Mouse (Mus musculus) forebrain, embryonic 11.5 days (tissue): ENCODE measurements around the gene Cox17. TPM values are rescaled to one million over a fixed set of nuclear protein-coding genes. Genes with fewer than 3 reads are reported as not detected.
A peak's percentile ranks its signal among the peaks of the same experiment; 100 is the strongest.

Experiments
- ATAC-seq: fragments of 200-750 bp; cut with Nextera tagmentation; replicated peaks from 2 replicates; pipeline ENCODE4 v1.8.0; 2017; ENCODE audit warnings: moderate TSS enrichment; ENCODE audit not compliant: low FRiP score
- DNase-seq: peaks from one replicate; pipeline ENCODE4 v3.0.0-alpha.2; 2017; ENCODE audit warnings: low spot score
- H3K27ac ChIP-seq: fragments of 300-500 bp; sonication (generic); 2 replicates; pipeline ENCODE4 v1.5.1; 2014; ENCODE audit warnings: low read depth, low read length
- H3K27me3 ChIP-seq: fragments of 300-500 bp; sonication (generic); 2 replicates; pipeline ENCODE4 v1.6.1; 2014; ENCODE audit warnings: mild to moderate bottlenecking, low read length, mixed read lengths; ENCODE audit not compliant: control insufficient read depth, insufficient read depth
- H3K36me3 ChIP-seq: fragments of 300-500 bp; sonication (generic); 2 replicates; pipeline ENCODE4 v1.6.1; 2014; ENCODE audit warnings: mild to moderate bottlenecking, low read length, moderate library complexity, mixed read lengths; ENCODE audit not compliant: control insufficient read depth, insufficient read depth
- H3K4me1 ChIP-seq: fragments of 300-500 bp; sonication (generic); replicated peaks from 2 replicates; pipeline ENCODE4 v1.6.1; 2014; ENCODE audit warnings: low read length, mixed read lengths; ENCODE audit not compliant: control insufficient read depth, insufficient read depth
- H3K4me2 ChIP-seq: fragments of 300-500 bp; sonication (generic); 2 replicates; pipeline ENCODE4 v1.6.1; 2014; ENCODE audit warnings: low read depth, mild to moderate bottlenecking, low read length, moderate library complexity, mixed read lengths; ENCODE audit not compliant: severe bottlenecking
- H3K4me3 ChIP-seq: fragments of 300-500 bp; sonication (generic); 2 replicates; pipeline ENCODE4 v1.5.1; 2014; ENCODE audit warnings: low read depth, low read length
- H3K9ac ChIP-seq: fragments of 300-500 bp; sonication (generic); 2 replicates; pipeline ENCODE4 v1.6.1; 2014; ENCODE audit warnings: low read length
- H3K9me3 ChIP-seq: fragments of 300-500 bp; sonication (generic); 2 replicates; pipeline ENCODE4 v1.6.1; 2016; ENCODE audit warnings: low read length, mixed read lengths; ENCODE audit not compliant: control insufficient read depth
- WGBS: fragments of 180-500 bp; shearing (Covaris S2); extraction: QIAGEN DNeasy Blood & Tissue Kit; methylation state at CpG from one replicate; pipeline ENCODE4 v1.1.7; 2014; 5-methylcytosine and 5-hydroxymethylcytosine counted together
- polyA plus RNA-seq: library from polyadenylated mRNA; unstranded; fragments of >200 nt; fragmentation: Nextera tagmentation; extraction: Ambion mirVana; gene quantifications from 2 replicates; pipeline ENCODE4 v1.2.1, GENCODE M21; 2014

Cox17 gene
- polyA plus RNA-seq, 1 experiment from 2014 or later, result 118 TPM

- H3K9ac ChIP-seq, result peak within 1 kb of the TSS; percentile 46
- H3K4me3 ChIP-seq, result peak within 1 kb of the TSS; percentile 18
- WGBS, result 8% methylated on average over 30 of the region's 30 CpGs
- peak within 1 kb of the TSS; percentile 46 for H3K4me2 ChIP-seq
- H3K27ac ChIP-seq, result no peak within 1 kb of the TSS
- peak; percentile 92 for DNase-seq
- no peaks in the 10 kb centered on the region for H3K36me3 ChIP-seq
- peak; percentile 89 for ATAC-seq
- no peaks in the 10 kb centered on the region for H3K4me1 ChIP-seq
- H3K27me3 ChIP-seq, result no peaks in the 10 kb centered on the region
- H3K9me3 ChIP-seq, result no peaks in the 10 kb centered on the region
Observed at GRCm38 (mm10) chr16:38341396-38342324, 5.1 kb upstream of the Cox17 start, which contains the start of gene Maats1. Gene Maats1, minus strand, starts transcription at chr16:38342143.

GRCm38 (mm10) chr16:38344941-38345725 lies 1.7 kb upstream of the Cox17 start:
- no peak overlapping the region for H3K27ac ChIP-seq
- ATAC-seq (no peak), DNase-seq (no peak)
- no peak overlapping the region for H3K9ac ChIP-seq
- H3K4me3 ChIP-seq, result no peak overlapping the region
- H3K27me3 ChIP-seq, result no peaks in the 10 kb centered on the region
- no peaks in the 10 kb centered on the region for H3K36me3 ChIP-seq
- no peaks in the 10 kb centered on the region for H3K9me3 ChIP-seq
- H3K4me1 ChIP-seq, result peaks cover 3% of the 10 kb centered on the region; the same call in 1 of the 2 replicates
- no peak overlapping the region for H3K4me2 ChIP-seq
- WGBS, result 85% methylated on average over 3 of the region's 3 CpGs

GRCm38 (mm10) chr16:38347588-38347987 lies 797 bp downstream of the Cox17 start:
- H3K36me3 ChIP-seq, result peaks cover 2% of the 10 kb centered on the region; the same call in 1 of the 2 replicates
- H3K4me2 ChIP-seq, result peak overlapping the region; percentile 65
- 60% methylated on average over 6 of the region's 6 CpGs for WGBS
- H3K27ac ChIP-seq, result no peak overlapping the region
- H3K9me3 ChIP-seq, result no peaks in the 10 kb centered on the region
- H3K9ac ChIP-seq, result peak overlapping the region; percentile 74; the same call in 1 of the 2 replicates
- no peak for ATAC-seq
- no peaks in the 10 kb centered on the region for H3K27me3 ChIP-seq
- H3K4me1 ChIP-seq, result peaks cover 3% of the 10 kb centered on the region; the same call in 1 of the 2 replicates
- H3K4me3 ChIP-seq, result peak overlapping the region; percentile 74
- DNase-seq, result no peak

GRCm38 (mm10) chr16:38348217-38348761 lies 1.5 kb downstream of the Cox17 start:
- Histone ChIP-seq H3K27ac (no peak overlapping the region), H3K36me3 (peaks cover 2% of the 10 kb centered on the region; the same call in 1 of the 2 replicates), H3K4me3 (no peak overlapping the region), H3K9me3 (no peaks in the 10 kb centered on the region), H3K27me3 (no peaks in the 10 kb centered on the region), H3K4me1 (peaks cover 3% of the 10 kb centered on the region; the same call in 1 of the 2 replicates), H3K9ac (no peak overlapping the region), H3K4me2 (no peak overlapping the region)
- DNase-seq, result no peak
- ATAC-seq, result no peak
- 94% methylated on average over 9 of the region's 9 CpGs for WGBS

GRCm38 (mm10) chr16:38349881-38350280 lies 3.1 kb downstream of the Cox17 start:
- Histone ChIP-seq H3K36me3 (peaks cover 2% of the 10 kb centered on the region; the same call in 1 of the 2 replicates), H3K27ac (no peak overlapping the region), H3K27me3 (no peaks in the 10 kb centered on the region), H3K4me3 (no peak overlapping the region), H3K9ac (no peak overlapping the region), H3K4me2 (no peak overlapping the region), H3K4me1 (peaks cover 3% of the 10 kb centered on the region; the same call in 1 of the 2 replicates), H3K9me3 (no peaks in the 10 kb centered on the region)
- no peak for ATAC-seq
- DNase-seq, result no peak
- 92% methylated on average over 2 of the region's 2 CpGs for WGBS

GRCm38 (mm10) chr16:38350361-38350855 lies 3.6 kb downstream of the Cox17 start:
- WGBS, result 87% methylated on average over 7 of the region's 7 CpGs

GRCm38 (mm10) chr16:38350939-38351338 lies 4.1 kb downstream of the Cox17 start:
- WGBS, result 88% methylated on average over 6 of the region's 6 CpGs
- no peak overlapping the region for H3K4me2 ChIP-seq
- H3K27me3 ChIP-seq, result no peaks in the 10 kb centered on the region
- H3K9ac ChIP-seq, result no peak overlapping the region
- peaks cover 3% of the 10 kb centered on the region; the same call in 1 of the 2 replicates for H3K4me1 ChIP-seq
- H3K9me3 ChIP-seq, result no peaks in the 10 kb centered on the region
- ATAC-seq (no peak), DNase-seq (no peak)
- peaks cover 2% of the 10 kb centered on the region; the same call in 1 of the 2 replicates for H3K36me3 ChIP-seq
- H3K27ac ChIP-seq, result no peak overlapping the region
- no peak overlapping the region for H3K4me3 ChIP-seq

More at GRCm38 (mm10) chr16:38350361-38350855, 3.6 kb downstream of the Cox17 start:
- Histone ChIP-seq H3K4me1 (peaks cover 3% of the 10 kb centered on the region; the same call in 1 of the 2 replicates), H3K27me3 (no peaks in the 10 kb centered on the region), H3K9ac (no peak overlapping the region), H3K4me2 (no peak overlapping the region), H3K9me3 (no peaks in the 10 kb centered on the region), H3K27ac (no peak overlapping the region), H3K4me3 (no peak overlapping the region), H3K36me3 (peaks cover 2% of the 10 kb centered on the region; the same call in 1 of the 2 replicates)
- ATAC-seq, result no peak
- no peak for DNase-seq

- WGBS, result 89% methylated on average over 7 of the region's 7 CpGs
- Histone ChIP-seq H3K4me2 (no peak overlapping the region), H3K4me3 (no peak overlapping the region), H3K27ac (no peak overlapping the region), H3K4me1 (peaks cover 3% of the 10 kb centered on the region; the same call in 1 of the 2 replicates), H3K9me3 (no peaks in the 10 kb centered on the region), H3K9ac (no peak overlapping the region), H3K36me3 (peaks cover 2% of the 10 kb centered on the region; the same call in 1 of the 2 replicates), H3K27me3 (no peaks in the 10 kb centered on the region)
- no peak for ATAC-seq
- no peak for DNase-seq
Observed at GRCm38 (mm10) chr16:38352031-38352430, 5.2 kb downstream of the Cox17 start.
